ENCODE assay signal across 11 mouse cellular contexts in genomic region chr5:117134889-117135456, GRCm38 (mm10). TPM values are rescaled to one million over a fixed set of nuclear protein-coding genes. Genes with fewer than 3 reads are reported as not detected.
DNase-seq lines count a peak whose midpoint lies in the region; ATAC-seq and TF ChIP-seq lines count a peak whose summit lies in the region.
"Had no signal": no experiment of that assay in that cellular context is flagged by ENCODE, and none has a peak within 500 bp of the region (broad histone marks: within the 10 kb centered on the region; RNA-seq: fewer than 3 reads in every experiment).

No protein-coding gene starts in this region.

- H3K27ac ChIP-seq in lung, embryonic 14.5 days (ENCODE audit: low read depth), result peak overlapping the region; percentile 79
- H3K27ac ChIP-seq in embryonic facial prominence, embryonic 10.5 days (replicated peaks), result peak overlapping the region; percentile 16
- peak overlapping the region; percentile 94 for H3K27ac ChIP-seq in liver, embryonic 15.5 days (replicated peaks)
- H3K27ac ChIP-seq: limb, embryonic 12.5 days had no signal

- H3K4me2 ChIP-seq in lung, embryonic 14.5 days, result peak overlapping the region; percentile 52
- peak overlapping the region; percentile 75 for H3K4me2 ChIP-seq in liver, embryonic 15.5 days

- no peak for DNase-seq in lung, embryonic 14.5 days
- DNase-seq in lung, postnatal 25 days (ENCODE audit: low spot score), result no peak
- no peak for DNase-seq in embryonic facial prominence, embryonic 10.5 days (ENCODE audit: low spot score)
- no peak for DNase-seq in Muller cell, postnatal 12 days (ENCODE audit: inconsistent ontology term)
- DNase-seq: cerebellum, adult 9-10 months; kidney, adult 9 months had no signal

- no peaks in the 10 kb centered on the region for H3K9me3 ChIP-seq in erythroblast, embryonic 14.5 days (ENCODE audit: control insufficient read depth, low read length)
- H3K9me3 ChIP-seq in lung, embryonic 14.5 days (ENCODE audit: low read depth, low read length), result no peaks in the 10 kb centered on the region
- H3K9me3 ChIP-seq in embryonic facial prominence, embryonic 10.5 days, result no peaks in the 10 kb centered on the region
- H3K9me3 ChIP-seq in liver, embryonic 15.5 days (replicated peaks), result no peaks in the 10 kb centered on the region
- H3K9me3 ChIP-seq: limb, embryonic 12.5 days had no signal

- TF ChIP-seq CTCF in lung, embryonic 14.5 days (IDR thresholded peaks at IDR 0.05; ENCODE audit: low read depth), result no peak

- WGBS in lung, embryonic 14.5 days, result 32% methylated on average over 3 of the region's 3 CpGs
- WGBS in embryonic facial prominence, embryonic 10.5 days, result 77% methylated on average over 3 of the region's 3 CpGs
- WGBS in liver, embryonic 15.5 days (ENCODE audit: insufficient replicate concordance), result 18% methylated on average over 3 of the region's 3 CpGs

- no peak for ATAC-seq in erythroblast, adult 5-6 weeks (replicated peaks; ENCODE audit: low FRiP score, poor library complexity, severe bottlenecking)
- no peak for ATAC-seq in lung, embryonic 14.5 days (ENCODE audit: insufficient read depth)
- no peak for ATAC-seq in liver, embryonic 15.5 days (ENCODE audit: insufficient read depth)
- no peak for ATAC-seq in frontal cortex, adult (ENCODE audit: low TSS enrichment)

- H3K9ac ChIP-seq in lung, embryonic 14.5 days, result peak overlapping the region; percentile 34
- H3K9ac ChIP-seq in liver, embryonic 15.5 days, result peak overlapping the region; percentile 62
- H3K9ac ChIP-seq: limb, embryonic 12.5 days had no signal

- H3K4me1 ChIP-seq in erythroblast, embryonic 14.5 days (ENCODE audit: control insufficient read depth), result peaks cover 87% of the 10 kb centered on the region
- H3K4me1 ChIP-seq in lung, embryonic 14.5 days (ENCODE audit: insufficient read depth), result peaks cover 16% of the 10 kb centered on the region; the same call in 1 of the 2 replicates
- H3K4me1 ChIP-seq in embryonic facial prominence, embryonic 10.5 days, result peaks cover 34% of the 10 kb centered on the region
- H3K4me1 ChIP-seq in liver, embryonic 15.5 days (replicated peaks), result peaks cover 91% of the 10 kb centered on the region

- peak overlapping the region; percentile 85 for H3K4me3 ChIP-seq in erythroblast, embryonic 14.5 days (replicated peaks)
- peak overlapping the region; percentile 12; the same call in 1 of the 2 replicates for H3K4me3 ChIP-seq in lung, embryonic 14.5 days (ENCODE audit: low read depth, low read length)
- 0 out of 2 replicates have a peak overlapping the region, but pooled peaks have one; percentile 25 for H3K4me3 ChIP-seq in embryonic facial prominence, embryonic 10.5 days
- peak overlapping the region; percentile 61 for H3K4me3 ChIP-seq in liver, embryonic 15.5 days (replicated peaks)
- H3K4me3 ChIP-seq: limb, embryonic 12.5 days had no signal

- peaks cover 52% of the 10 kb centered on the region for H3K36me3 ChIP-seq in erythroblast, embryonic 14.5 days (ENCODE audit: control insufficient read depth)
- no peaks in the 10 kb centered on the region for H3K36me3 ChIP-seq in lung, embryonic 14.5 days (ENCODE audit: insufficient read depth)
- no peaks in the 10 kb centered on the region for H3K36me3 ChIP-seq in embryonic facial prominence, embryonic 10.5 days (replicated peaks)
- H3K36me3 ChIP-seq in liver, embryonic 15.5 days (replicated peaks), result 0 out of 2 replicates have a peak, but pooled peaks cover 11% of the 10 kb centered on the region
- H3K36me3 ChIP-seq: limb, embryonic 12.5 days had no signal

- no peaks in the 10 kb centered on the region for H3K27me3 ChIP-seq in erythroblast, embryonic 14.5 days (ENCODE audit: control insufficient read depth)
- no peaks in the 10 kb centered on the region for H3K27me3 ChIP-seq in lung, embryonic 14.5 days (ENCODE audit: insufficient read depth, low read length)
- H3K27me3 ChIP-seq in embryonic facial prominence, embryonic 10.5 days (replicated peaks; ENCODE audit: low read depth, poor library complexity, severe bottlenecking), result no peaks in the 10 kb centered on the region
- H3K27me3 ChIP-seq in liver, embryonic 15.5 days, result no peaks in the 10 kb centered on the region
- H3K27me3 ChIP-seq: limb, embryonic 12.5 days had no signal

RNA-seq across cellular contexts. Expression of gene Taok3, which starts 15.0 kb away (rescaled TPM):
- 5.1 and 5.4 TPM in 2 replicates for polyA plus RNA-seq in erythroblast, embryonic 14.5 days (2012)
- 28.4 and 30.1 TPM in 2 replicates for total RNA-seq in erythroblast, adult 5-6 weeks (2015; ENCODE audit: low replicate concordance)
- 32.5 and 43.4 TPM in 2 replicates for total RNA-seq in erythroblast, adult 5-6 weeks (2017; ENCODE audit: low replicate concordance)
- polyA plus RNA-seq in lung, embryonic 14.5 days (2014; fragmentation: Nextera tagmentation; extraction: Ambion mirVana), result 18.8 and 19.0 TPM in 2 replicates
- polyA plus RNA-seq in embryonic facial prominence, embryonic 10.5 days (2016; fragmentation: Nextera tagmentation; extraction: Ambion mirVana), result 8.1 TPM in 2 replicates
- polyA plus RNA-seq in liver, embryonic 15.5 days (2015; fragmentation: Nextera tagmentation; extraction: Ambion mirVana), result 42.5 and 42.7 TPM in 2 replicates

RNA-seq across cellular contexts. Expression of gene Suds3, which starts 19.1 kb away (rescaled TPM):
- 8.0 and 8.8 TPM in 2 replicates for polyA plus RNA-seq in erythroblast, embryonic 14.5 days (2012)
- total RNA-seq in erythroblast, adult 5-6 weeks (2015; ENCODE audit: low replicate concordance), result 20.7 and 25.0 TPM in 2 replicates
- total RNA-seq in erythroblast, adult 5-6 weeks (2017; ENCODE audit: low replicate concordance), result 73.7 and 98.8 TPM in 2 replicates
- 45.6 and 49.6 TPM in 2 replicates for polyA plus RNA-seq in lung, embryonic 14.5 days (2014; fragmentation: Nextera tagmentation; extraction: Ambion mirVana)
- polyA plus RNA-seq in embryonic facial prominence, embryonic 10.5 days (2016; fragmentation: Nextera tagmentation; extraction: Ambion mirVana), result 74.6 and 76.4 TPM in 2 replicates
- 30.7 and 31.7 TPM in 2 replicates for polyA plus RNA-seq in liver, embryonic 15.5 days (2015; fragmentation: Nextera tagmentation; extraction: Ambion mirVana)

Comparison
In these comparisons a context has a peak if more than half of its experiments do, and no peak if none do; other contexts are left out.
1. H3K4me3 ChIP-seq: peak in every context shown above with its lines; median percentile 85 in erythroblast, embryonic 14.5 days; 61 in liver, embryonic 15.5 days; 25 in embryonic facial prominence, embryonic 10.5 days; 12 in lung, embryonic 14.5 days.
2. H3K27ac ChIP-seq: peak in every context shown above with its lines; median percentile 94 in liver, embryonic 15.5 days; 79 in lung, embryonic 14.5 days; 16 in embryonic facial prominence, embryonic 10.5 days.